Mouse (Mus musculus) urinary bladder, postnatal 36 days (tissue): ENCODE data around the gene Celf2.

ENCODE experiments used
- DNase-seq, 2 experiments: peaks; one replicate each; pipeline ENCODE4 v3.0.0; 2022; ENCODE audit warnings: low spot score in 2 of 2, mixed read lengths in 1 of 2

Gene Celf2

DNA sequence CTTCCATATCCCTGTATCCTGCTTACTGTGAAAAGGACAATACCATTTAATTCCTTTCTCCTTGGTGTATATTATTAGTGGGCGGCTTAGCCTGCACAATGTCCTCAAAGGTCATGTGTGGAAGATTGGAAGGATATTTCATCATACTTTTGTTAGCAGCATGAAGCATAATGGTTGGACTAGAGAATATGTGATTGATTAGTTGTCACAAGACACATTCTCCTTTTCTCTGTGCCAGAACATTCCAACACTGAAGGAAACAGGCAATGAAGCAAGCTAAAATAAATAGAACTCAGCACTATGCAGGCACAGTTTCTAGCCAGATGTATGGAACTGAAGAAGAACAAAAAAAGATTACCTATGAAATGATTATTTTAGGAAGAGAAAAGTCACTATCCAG is 482.6 kb downstream of the Celf2 start:
- no peak for DNase-seq

DNA sequence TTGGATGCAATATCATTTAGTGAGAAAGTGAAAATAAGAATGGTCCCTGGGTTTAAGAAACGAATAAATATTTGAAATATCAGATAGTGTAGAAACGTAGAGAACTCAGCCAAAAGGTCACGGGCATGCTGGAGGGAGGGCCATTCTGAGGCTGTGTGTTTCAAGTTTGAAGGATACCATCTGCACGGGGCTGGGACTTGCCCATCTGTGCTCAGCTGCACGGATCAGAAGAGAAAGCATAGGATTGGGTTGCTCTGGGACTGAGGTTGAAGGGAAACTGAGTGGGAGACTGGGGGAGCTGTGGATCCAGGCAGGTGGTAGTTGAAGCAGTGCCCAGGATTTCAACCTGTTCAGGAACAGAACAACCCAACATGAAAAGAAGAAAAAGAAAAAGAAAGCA is 483.8 kb downstream of the Celf2 start:
- DNase-seq = peak; percentile 17 to 26

DNA sequence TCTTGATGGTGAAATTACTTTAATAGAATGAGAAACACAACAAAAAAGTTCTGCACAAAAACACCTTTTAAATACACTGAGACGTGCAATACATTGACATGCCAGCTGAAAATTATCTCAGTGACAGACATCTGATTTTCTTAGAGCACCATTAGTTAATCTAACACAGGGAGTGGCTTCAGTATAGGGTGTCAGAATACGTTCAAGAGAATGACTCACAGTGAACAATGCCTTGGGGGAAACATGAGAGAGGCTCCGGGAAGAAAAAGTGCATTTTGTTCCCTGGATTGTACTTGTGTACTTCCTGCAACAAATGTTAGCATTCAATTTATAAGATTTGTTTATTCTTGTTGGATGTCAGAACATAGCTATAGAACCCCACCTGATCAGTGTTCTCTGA is 487.2 kb downstream of the Celf2 start:
- no peak for DNase-seq

DNA sequence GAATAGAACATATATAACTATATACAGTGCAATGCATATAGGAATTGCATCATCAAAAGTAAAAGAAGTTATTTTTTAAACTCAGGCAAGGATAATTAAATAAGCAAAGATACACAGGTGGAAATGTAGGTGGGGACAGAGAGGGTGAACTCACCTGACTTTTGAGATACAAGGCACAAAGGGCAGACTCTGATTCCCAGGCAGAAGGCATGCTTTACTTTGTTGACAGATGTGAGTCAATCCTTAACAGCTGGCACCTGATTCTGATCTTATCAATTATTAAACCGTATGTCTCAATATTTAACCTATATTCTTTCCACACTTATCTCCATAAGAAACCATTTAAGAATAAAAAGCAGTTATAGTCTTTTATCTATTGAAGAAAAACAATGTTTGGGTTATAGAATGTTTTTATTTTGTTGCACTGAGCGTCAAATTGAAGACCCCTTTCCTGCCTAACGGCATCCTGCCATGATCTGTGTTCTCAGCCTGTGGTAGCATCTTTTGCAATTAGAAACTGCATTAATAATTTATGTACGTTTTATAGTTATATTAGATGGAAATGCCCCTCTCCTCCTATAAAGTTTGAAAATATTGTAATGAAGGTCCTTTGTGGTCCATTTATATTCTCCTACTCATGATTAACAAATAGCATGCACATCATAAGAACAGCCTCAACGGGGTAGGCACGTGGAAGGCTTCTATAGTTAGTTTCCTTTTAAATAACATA is 491.8 kb downstream of the Celf2 start:
- DNase-seq = no peak

DNA sequence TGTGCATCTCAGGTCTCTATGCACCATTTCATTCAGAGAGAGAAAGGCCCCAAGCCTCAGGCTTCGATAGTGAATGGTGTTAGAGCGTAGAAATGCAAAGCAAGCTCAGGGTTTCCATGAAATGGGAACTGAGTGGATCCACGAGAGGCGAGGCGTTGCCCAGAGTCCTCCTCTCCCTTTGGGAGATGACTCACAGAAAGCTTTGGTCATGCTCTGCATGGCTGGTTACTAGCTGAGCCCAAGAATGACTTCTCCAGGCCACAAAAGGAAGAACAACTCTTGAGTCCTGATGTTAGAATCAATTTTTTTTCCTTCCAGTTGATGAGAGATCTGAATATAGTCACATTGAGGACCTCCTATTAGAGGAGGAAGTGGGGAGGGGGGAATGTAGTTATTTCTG is 496.2 kb downstream of the Celf2 start:
- peak in 1 of 2 experiments; percentile 21 for DNase-seq

DNA sequence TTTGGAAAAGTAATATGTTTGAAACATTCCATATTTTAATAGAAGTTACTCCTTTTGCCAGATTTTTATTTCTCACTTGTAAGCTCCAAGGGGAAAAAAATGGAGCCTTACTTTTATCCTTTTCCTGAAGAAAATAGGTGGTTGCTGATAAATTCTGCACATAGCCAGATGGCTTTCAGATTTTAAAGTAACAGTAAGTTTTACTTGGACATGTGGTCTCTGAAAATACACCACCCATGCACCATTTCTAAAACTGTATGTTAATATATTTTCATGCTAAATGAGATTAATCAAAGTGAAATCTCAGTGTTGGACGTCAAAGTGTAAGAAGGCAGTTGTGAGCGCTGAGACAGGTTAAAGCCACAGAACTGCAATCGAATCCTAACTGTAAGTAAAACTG is 502.5 kb downstream of the Celf2 start:
- no peak for DNase-seq

DNA sequence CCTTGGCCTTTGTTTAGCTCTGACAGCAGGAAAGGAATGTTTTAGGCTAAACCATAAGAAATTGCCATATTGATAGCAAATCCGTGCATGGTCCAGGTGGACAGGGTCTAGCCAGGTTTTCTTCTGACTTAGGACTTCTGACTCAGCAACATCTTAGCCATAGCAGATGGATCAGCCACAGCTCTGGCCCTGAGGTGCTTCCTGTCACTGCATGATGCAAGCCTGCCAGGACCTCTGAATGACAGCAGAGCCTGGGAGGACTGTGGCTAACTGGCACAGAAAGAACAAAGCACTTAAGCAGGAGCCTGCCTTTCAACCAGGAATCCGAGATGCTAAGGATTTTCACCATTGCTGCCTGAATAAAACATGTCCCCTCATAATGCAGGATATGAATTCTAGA is 507.4 kb downstream of the Celf2 start:
- DNase-seq = no peak

DNA sequence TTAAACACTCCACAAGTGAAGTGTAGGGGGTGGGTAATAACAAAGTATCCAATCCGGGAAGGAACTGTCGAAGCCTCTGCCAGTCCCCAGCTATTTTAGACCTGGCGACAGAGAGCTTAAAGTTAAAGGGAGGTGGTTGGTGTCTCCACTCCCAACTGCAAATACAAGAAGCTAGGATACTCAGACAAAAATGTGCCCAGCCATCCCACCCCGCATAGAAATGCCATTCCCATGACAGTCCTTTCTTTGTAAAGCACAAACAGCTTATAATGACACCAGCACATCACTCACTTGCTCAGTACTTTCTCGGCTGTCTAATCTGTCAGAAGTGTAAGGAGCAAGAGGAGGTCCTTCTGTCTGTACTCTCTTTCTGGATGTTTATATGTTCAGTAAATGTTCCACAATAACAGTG is 518.3 kb downstream of the Celf2 start:
- DNase-seq = no peak

DNA sequence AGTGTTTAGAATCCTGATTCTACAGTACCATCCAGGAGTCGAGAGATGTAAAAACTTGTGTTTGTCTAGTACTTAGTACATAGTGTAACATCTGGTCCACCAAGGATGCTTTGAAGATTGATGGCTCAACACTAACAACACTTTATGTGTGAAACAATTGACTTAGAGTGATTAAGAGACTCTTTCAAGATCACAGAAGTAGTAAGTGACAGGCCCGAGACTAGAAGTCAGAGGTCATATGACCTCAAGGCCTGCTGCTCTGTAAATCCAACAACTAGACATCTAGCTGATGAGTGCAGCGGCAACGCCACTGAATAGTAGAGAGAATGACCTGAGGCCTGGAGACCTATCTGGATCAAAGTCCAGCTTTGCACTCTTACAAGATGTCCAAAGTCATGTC is 523.7 kb downstream of the Celf2 start:
- no peak for DNase-seq

DNA sequence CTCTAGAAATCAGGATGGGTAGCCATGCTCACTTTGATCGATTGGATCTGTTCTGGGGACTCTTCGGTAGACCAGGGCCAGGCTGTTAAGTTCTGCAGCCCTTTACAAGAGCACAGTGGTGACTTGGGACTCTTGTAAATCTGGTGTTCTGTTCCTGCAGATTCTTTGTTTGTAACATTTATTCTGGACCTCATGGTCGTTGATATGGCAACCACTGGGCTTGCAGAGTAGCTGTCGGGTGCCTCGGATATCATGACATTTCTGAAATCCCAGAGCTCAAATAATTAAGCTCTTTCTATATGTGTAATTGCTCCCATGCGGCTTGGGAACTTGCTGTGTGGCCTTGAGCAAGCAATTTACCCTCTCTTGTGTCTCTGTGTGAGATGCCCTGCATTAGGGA is 525.5 kb downstream of the Celf2 start:
- DNase-seq = no peak

DNA sequence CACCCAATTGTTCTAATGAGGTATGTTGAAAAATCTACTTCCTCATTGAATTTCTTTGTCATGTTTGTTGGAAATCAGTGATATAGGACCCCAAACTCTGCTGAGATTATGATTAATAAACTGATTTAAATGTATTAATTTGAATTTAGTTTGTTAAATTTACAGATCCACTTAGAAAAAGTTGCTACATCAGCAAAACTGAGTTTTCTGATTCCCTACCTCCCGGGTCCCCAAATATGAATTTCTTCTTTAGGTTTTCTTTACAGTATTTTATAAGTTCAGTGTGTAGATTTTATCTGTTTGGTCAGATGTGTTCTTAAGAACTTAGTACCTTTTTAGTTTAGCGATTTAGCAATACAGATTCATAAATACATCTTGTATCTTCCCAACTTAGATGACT is 533.1 kb downstream of the Celf2 start:
- no peak for DNase-seq

DNA sequence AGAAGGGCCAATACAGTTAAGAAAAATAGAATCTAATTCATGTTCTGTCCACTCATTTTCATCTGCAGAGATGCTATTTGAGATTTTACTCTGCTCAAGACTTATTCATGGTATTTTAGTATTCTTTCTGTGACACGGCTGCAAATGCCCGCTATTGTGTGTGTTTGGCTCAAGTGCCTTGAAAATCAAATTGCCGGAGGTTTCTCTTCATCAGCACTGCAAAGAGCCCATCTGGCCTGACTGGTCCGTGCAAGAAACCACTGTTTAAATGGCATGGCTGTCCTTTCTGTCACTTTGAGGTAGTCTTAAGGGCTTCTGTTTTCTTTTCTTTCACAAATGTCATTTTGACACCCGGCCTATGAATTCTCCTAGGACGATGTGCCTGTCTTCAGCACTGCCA is 540.1 kb downstream of the Celf2 start:
- no peak for DNase-seq

DNA sequence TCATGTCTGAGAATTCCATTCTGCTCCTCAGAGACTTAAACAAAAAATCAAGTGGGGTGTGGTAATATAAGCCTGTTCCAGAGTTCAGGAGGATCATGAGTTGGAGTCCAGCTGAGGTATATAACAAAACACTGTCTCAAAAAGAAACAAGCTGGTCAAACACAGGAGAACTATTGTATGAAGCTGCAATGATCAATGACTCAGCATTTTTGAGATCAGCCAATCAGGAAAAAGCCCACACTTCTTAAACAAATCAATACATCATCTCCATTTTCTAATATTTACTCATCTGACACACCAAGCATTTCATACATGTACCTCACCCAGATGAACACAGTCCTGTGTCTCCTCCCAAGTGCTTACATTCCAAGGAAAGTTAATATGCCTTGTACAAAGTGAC is 544.1 kb downstream of the Celf2 start:
- no peak for DNase-seq

DNA sequence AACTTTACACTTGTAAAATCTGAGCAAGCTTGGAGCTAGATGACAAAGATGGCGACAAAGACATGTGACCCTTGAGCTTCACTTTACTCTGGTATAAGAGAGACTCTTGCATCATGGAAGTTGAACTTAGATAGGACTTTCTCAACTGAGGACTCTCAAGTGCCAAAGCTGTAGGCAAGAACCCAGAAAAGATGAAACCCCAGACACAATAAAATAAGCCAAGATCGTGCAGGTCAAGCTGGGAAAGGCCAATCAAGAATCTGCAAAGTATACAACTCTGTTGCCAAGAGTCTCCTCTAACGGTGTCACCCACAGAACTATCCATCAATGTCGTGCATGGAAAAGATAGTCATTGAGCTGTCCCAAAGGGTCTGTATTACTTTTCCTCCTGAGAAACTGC is 558.7 kb downstream of the Celf2 start:
- no peak for DNase-seq

DNA sequence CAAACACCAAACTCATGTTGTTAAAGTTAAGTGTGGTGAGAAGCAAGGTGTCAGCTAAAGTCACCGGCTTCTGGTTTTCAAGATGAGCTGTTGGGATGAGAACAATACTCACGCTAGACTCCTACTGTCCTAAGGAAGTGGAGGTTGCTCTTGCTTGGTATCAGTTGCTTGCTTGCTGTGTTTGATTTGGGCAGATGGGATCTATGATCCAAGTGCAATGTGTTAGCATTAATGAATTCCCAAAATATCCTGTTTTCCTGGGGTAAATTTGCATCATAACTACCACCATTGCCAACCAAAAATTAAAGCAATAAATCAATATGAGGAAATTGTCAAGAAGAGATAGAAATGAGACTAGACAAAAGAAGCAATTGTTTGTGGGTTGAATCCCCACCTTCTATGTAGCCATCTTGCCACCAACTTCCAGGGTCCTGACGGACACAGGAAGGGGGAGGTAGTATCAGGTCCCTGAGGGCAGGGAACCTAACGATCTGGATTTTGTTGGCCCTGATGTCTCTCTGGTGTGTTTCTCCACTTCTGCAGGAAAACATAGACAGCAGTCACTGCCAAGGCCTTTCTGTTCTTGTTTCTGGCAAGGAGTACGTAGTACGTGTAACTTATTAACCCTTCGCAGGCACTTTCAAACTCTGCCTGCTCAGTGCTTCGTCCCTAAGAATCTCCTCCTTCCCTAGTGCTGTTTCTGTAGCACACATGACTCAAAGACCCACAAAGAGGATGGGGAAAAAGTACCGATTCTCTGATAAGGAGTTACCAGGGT is 563.5 kb downstream of the Celf2 start:
- DNase-seq = no peak

DNA sequence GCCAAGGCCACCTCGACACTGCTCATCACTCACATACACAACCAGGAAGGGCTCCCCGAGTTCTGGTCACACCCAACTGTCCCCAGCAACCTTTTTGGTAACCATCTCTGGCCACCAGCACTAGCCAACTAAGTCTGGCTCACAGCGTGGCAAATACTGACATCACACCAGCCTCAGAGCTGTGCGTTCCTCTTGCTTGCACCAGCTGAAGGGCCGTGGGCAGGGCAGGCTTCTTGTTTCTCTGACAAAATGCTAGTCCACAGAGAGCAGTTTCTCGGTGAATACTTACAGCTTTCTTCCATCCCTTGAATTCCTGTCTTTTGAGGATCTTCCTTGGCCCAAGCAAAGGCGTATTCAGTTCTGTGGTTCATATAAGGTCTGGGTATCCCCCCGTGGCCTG is 565.7 kb downstream of the Celf2 start:
- DNase-seq = no peak

DNA sequence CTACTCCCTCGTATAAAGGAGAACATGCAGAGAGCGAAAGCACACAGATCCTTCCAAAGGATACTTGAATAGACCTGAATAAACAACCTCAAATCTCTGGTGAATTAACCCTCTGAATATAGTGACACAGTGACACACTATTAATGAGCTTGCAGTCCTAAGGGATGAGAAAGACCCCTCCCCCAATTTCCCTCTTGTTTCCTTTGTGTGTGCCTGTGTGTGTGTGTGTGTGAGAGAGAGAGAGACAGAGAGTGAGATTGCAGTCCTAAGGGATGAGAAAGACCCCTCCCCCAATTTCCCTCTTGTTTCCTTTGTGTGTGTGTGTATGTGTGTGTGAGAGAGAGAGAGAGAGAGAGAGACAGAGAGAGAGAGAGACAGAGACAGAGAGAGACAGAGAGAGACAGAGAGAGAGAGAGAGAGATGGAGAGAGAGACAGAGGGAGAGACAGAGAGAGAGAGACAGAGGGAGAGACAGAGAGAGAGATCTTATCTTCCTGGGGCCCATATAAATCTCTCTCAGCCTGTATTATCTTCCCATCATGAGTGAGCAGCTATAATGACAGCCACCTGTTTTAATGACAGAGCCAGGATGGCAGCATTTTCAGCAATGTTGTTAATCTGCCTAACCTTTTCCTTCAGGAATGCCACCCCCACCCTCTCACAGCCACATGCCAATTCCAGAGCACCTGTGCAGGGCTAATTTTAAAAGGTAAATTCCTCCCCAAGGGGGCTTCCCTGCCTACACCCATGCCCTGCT is 566.5 kb downstream of the Celf2 start:
- DNase-seq = no peak

DNA sequence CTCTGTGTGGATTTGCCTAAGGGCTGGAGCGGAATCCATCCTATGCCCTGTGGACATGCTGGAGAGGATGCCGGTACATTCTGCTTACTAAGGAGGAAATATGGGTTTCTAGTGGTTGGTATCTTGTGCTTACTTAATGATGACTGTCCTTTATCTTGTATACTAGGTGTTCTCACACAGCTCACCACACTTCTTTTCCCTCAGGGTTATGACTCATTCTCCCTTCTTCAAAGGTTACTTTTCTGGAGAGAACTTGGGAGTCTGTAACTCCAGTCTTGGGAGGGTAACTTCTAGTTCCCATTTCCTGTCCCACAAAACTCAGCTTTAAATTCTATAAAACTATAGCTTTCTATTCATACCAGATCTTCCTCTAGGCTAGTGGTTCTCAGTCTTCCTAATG is 570.2 kb downstream of the Celf2 start:
- DNase-seq = no peak

DNA sequence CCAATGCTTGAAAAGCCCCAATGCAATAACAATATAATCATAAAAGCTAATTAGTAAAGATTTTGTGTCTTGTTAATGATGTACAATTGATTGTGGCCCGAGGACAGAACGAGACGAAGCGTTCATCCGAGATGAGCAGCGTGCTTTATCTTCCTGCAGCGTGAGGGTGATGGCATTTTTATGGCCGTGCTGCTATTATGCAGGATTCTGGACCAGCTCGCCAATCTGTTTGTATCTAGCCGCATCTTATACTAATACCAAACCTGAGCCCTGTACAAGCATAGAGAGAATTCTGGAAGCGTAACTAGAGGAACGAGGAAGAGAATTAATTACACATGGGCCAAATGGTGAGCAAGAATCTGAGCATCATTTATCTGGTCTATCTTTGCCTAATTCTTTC is 576.2 kb downstream of the Celf2 start:
- DNase-seq = no peak

DNA sequence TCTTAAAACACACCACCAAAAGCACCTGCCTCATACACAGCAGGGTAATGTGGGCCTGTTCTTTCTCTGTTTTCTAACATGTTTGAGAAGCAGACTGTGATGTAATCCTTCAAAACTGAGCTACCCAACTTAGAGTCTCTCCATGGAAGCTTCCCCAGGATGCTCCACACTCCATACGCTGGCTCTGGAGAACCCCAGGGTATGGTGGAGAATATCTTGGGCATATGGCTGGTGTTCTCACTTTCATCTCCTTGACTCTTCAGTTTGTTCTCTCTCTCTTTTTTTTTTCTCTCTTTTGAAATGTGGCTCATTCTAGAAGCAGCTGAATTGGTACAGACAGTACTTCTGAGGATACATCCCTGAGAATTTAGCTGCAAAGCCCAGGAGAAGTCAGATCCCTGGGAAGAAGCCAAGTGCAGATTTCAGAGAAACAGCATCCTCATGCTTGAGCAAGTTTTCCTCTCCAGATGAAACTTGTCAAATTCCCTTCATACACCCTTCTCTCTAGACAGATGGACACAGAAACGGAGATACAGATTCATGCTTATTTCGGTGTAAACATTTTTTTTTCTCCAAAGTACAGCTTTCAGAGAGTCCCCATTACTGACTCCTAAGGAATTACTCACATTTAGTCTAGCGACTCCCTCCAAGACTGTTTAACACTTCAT is 581.5 kb downstream of the Celf2 start:
- peak in 1 of 2 experiments; percentile 18 for DNase-seq

DNA sequence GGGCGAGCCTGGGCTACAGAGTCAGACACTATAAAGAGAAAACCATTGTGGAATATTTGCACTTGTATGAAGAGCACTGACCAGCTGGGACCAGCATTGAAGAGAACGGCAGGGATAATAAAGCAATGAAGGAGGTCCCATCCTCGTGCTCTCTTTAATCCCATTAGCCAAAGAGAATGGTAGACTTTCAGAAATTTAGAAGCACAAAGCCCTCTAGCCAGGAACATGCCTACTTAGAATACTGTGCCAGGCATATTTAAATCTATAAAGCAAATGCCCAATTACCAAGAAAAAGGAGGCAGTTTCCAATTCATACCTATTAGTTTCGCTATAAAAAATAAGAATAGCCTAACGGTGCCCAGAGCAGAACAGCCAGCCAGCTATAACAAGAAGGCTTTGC is 583.9 kb downstream of the Celf2 start:
- no peak for DNase-seq
